Mouse (Mus musculus) heart, embryonic 12.5 days (tissue): ENCODE measurements around the gene Olfr541. TPM values are rescaled to one million over a fixed set of nuclear protein-coding genes. Genes with fewer than 3 reads are reported as not detected.
"Not testable (repeated sequence)": the region's sequence is repeated elsewhere in the genome, so short reads cannot be mapped to it uniquely, and the experiment has no call there.

Experiments
- ATAC-seq: fragments of 200-750 bp; cut with Nextera tagmentation; 2 replicates; pipeline ENCODE4 v1.8.0; 2017; ENCODE audit warnings: moderate TSS enrichment, moderate library complexity; ENCODE audit not compliant: insufficient number of reproducible peaks, low FRiP score
- H3K27ac ChIP-seq: fragments of 300-500 bp; sonication (generic); 2 replicates; pipeline ENCODE4 v1.5.1; 2016; ENCODE audit warnings: mild to moderate bottlenecking, moderate library complexity; ENCODE audit not compliant: poor library complexity, severe bottlenecking
- H3K27me3 ChIP-seq: fragments of 300-500 bp; sonication (generic); replicated peaks from 2 replicates; pipeline ENCODE4 v1.6.1; 2016; ENCODE audit warnings: mild to moderate bottlenecking, moderate library complexity
- H3K36me3 ChIP-seq: fragments of 300-500 bp; sonication (generic); 2 replicates; pipeline ENCODE4 v1.6.1; 2016; ENCODE audit warnings: mild to moderate bottlenecking, moderate library complexity
- H3K4me1 ChIP-seq: fragments of 300-500 bp; sonication (generic); replicated peaks from 2 replicates; pipeline ENCODE4 v1.6.1; 2016; ENCODE audit warnings: mild to moderate bottlenecking
- H3K4me2 ChIP-seq: fragments of 300-500 bp; sonication (generic); 2 replicates; pipeline ENCODE4 v1.6.1; 2016; ENCODE audit warnings: mild to moderate bottlenecking, moderate library complexity
- H3K4me3 ChIP-seq: fragments of 300-500 bp; sonication (generic); 2 replicates; pipeline ENCODE4 v1.5.1; 2016; ENCODE audit warnings: mild to moderate bottlenecking
- H3K9ac ChIP-seq: fragments of 300-500 bp; sonication (generic); 2 replicates; pipeline ENCODE4 v1.6.1; 2016; ENCODE audit warnings: mild to moderate bottlenecking, moderate library complexity
- H3K9me3 ChIP-seq: fragments of 300-500 bp; sonication (generic); replicated peaks from 2 replicates; pipeline ENCODE4 v1.6.1; 2016; ENCODE audit warnings: mild to moderate bottlenecking, moderate library complexity
- WGBS: fragments of 180-500 bp; shearing (Covaris S2); methylation state at CpG from one replicate; pipeline ENCODE4 v1.1.7; 2016; 5-methylcytosine and 5-hydroxymethylcytosine counted together
- polyA plus RNA-seq: library from polyadenylated mRNA; unstranded; fragments of >200 nt; fragmentation: Nextera tagmentation; extraction: Ambion mirVana; gene quantifications from 2 replicates; pipeline ENCODE4 v1.2.1, GENCODE M21; 2016

Olfr541 gene
- polyA plus RNA-seq, result not detected in 2 replicates

GRCm38 (mm10) chr7:140696967-140697366, at the start of gene Olfr541:
TSS of gene Olfr541 (plus strand) at chr7:140697267.
- ATAC-seq, result no peak
- H3K27me3 ChIP-seq, result no peaks in the 10 kb centered on the region
- H3K27ac ChIP-seq, result no peak within 1 kb of the TSS
- H3K4me2 ChIP-seq, result no peak within 1 kb of the TSS
- H3K9ac ChIP-seq, result no peak within 1 kb of the TSS
- no peaks in the 10 kb centered on the region for H3K4me1 ChIP-seq
- no peak within 1 kb of the TSS for H3K4me3 ChIP-seq
- H3K9me3 ChIP-seq, result no peaks in the 10 kb centered on the region
- no peaks in the 10 kb centered on the region for H3K36me3 ChIP-seq

- no peaks in the 10 kb centered on the region for H3K36me3 ChIP-seq
- ATAC-seq, result no peak
- WGBS, result 65% methylated on average over 4 of the region's 4 CpGs
- no peaks in the 10 kb centered on the region for H3K9me3 ChIP-seq
- no peak within 1 kb of the TSS for H3K4me2 ChIP-seq
- H3K4me1 ChIP-seq, result no peaks in the 10 kb centered on the region
- no peak within 1 kb of the TSS for H3K9ac ChIP-seq
- H3K4me3 ChIP-seq, result no peak within 1 kb of the TSS
- H3K27ac ChIP-seq, result no peak within 1 kb of the TSS
- no peaks in the 10 kb centered on the region for H3K27me3 ChIP-seq
Measured at GRCm38 (mm10) chr7:140659630-140660029, 37.4 kb upstream of the Olfr541 start, which contains the start of gene Olfr539. TSS of gene Olfr539 (plus strand) at chr7:140659930.

GRCm38 (mm10) chr7:140670693-140671092, 26.4 kb upstream of the Olfr541 start:
- not testable (repeated sequence) for ATAC-seq, H3K4me3 ChIP-seq, H3K27ac ChIP-seq, H3K9ac ChIP-seq, H3K9me3 ChIP-seq, H3K4me1 ChIP-seq, H3K36me3 ChIP-seq, H3K4me2 ChIP-seq, H3K27me3 ChIP-seq
- 75% methylated on average over 3 of the region's 3 CpGs for WGBS

DNA sequence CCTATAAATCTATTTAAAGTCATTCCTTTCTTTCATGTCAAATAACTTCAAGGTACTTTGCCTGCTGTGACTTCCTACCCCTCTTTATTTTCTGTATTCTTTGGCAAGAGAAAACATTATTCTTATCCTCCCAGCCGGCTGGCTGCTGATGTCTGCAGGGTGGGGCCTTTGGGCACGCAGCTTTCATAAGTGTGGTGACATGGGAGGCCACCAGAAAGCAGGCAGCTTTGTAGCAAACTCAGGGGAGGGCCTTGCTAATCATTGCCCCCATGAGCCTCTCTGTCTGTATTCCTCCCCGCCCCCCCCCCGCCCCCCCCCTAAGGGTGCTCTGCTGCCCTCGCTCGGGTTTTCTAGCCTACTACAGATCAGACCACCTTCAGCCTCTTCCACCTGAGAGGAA, 21.2 kb upstream of the Olfr541 start:
- 5% methylated on average over 6 of the region's 6 CpGs for WGBS
- H3K4me1 ChIP-seq, result 0 out of 2 replicates have a peak, but pooled peaks cover 5% of the 10 kb centered on the region
- H3K36me3 ChIP-seq, result no peaks in the 10 kb centered on the region
- ATAC-seq, result peak; percentile 66; the same call in 1 of the 2 replicates
- H3K4me3 ChIP-seq, result no peak overlapping the region
- H3K4me2 ChIP-seq, result peak overlapping the region; percentile 53
- H3K27me3 ChIP-seq, result no peaks in the 10 kb centered on the region; the same call in 1 of the 2 replicates
- H3K9me3 ChIP-seq, result peaks cover 7% of the 10 kb centered on the region
- H3K9ac ChIP-seq, result no peak overlapping the region
- H3K27ac ChIP-seq, result no peak overlapping the region

DNA sequence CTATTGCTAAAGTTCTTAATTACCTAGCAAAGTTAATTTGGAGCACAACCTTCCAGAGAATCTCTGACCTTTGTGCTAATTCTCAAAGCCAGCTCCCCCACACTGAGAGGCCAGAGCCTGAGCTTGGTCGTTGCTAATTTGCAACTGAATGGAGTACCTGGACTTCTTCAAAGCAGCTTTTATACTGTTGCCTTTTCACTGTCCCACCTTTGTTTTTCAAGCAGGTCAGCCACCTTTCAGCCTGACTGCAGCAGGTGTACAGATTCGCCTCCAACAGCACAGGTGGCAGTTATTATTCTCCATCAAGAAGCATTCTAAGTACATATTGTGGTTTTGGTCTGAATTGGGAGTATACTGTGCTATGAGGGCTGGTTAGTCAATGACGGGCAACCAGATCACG, 17.5 kb upstream of the Olfr541 start:
- H3K9ac ChIP-seq, H3K4me2 ChIP-seq, H3K36me3 ChIP-seq, H3K27ac ChIP-seq, ATAC-seq, H3K27me3 ChIP-seq, H3K9me3 ChIP-seq, H3K4me3 ChIP-seq, H3K4me1 ChIP-seq: not testable (repeated sequence)
- 62% methylated on average over 4 of the region's 4 CpGs for WGBS

DNA sequence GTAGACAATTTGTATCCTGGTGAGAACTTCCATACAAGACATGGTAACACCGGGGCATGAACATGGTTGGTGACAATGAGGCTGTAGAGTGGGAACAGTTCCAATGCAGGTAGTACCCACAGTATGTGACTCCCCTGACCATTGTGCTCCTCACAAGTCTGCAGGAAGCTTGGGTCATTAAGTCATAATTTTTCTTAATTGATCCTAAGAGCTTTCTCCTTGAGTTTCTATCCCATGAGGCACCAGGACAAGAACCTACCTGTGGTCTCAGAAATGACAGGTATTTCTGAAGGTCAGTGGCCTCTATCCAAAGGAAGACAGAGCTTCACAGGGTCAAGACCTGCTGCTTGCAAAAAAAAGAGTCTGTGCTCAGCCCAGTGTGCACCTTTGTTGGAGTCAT, 15.4 kb upstream of the Olfr541 start, which contains the start of gene Olfr45:
Gene Olfr45, plus strand, starts transcription at position 301 of the 400 bp plus-strand sequence.
- ATAC-seq, result no peak
- Histone ChIP-seq H3K4me3 (no peak within 1 kb of the TSS), H3K4me1 (no peaks in the 10 kb centered on the region), H3K9ac (no peak within 1 kb of the TSS), H3K9me3 (peaks cover 5% of the 10 kb centered on the region), H3K4me2 (no peak within 1 kb of the TSS), H3K27ac (no peak within 1 kb of the TSS), H3K36me3 (no peaks in the 10 kb centered on the region), H3K27me3 (no peaks in the 10 kb centered on the region)
- WGBS, result 77% methylated on average over 1 of the region's 1 CpGs

- no peak for ATAC-seq
- no peak overlapping the region for H3K4me3 ChIP-seq
- WGBS, result 66% methylated on average over 2 of the region's 2 CpGs
- H3K27me3 ChIP-seq, result no peaks in the 10 kb centered on the region
- H3K4me1 ChIP-seq, result no peaks in the 10 kb centered on the region
- no peaks in the 10 kb centered on the region for H3K9me3 ChIP-seq
- no peaks in the 10 kb centered on the region for H3K36me3 ChIP-seq
- H3K4me2 ChIP-seq, result no peak overlapping the region
- no peak overlapping the region for H3K9ac ChIP-seq
- H3K27ac ChIP-seq, result no peak overlapping the region
Measured at GRCm38 (mm10) chr7:140706348-140706747, 9.3 kb downstream of the Olfr541 start.

GRCm38 (mm10) chr7:140707536-140708284, 10.6 kb downstream of the Olfr541 start:
- H3K4me2 ChIP-seq, result no peak overlapping the region
- H3K36me3 ChIP-seq, result no peaks in the 10 kb centered on the region
- H3K27me3 ChIP-seq, result no peaks in the 10 kb centered on the region
- H3K4me3 ChIP-seq, result no peak overlapping the region
- H3K9ac ChIP-seq, result no peak overlapping the region
- H3K9me3 ChIP-seq, result no peaks in the 10 kb centered on the region
- H3K4me1 ChIP-seq, result no peaks in the 10 kb centered on the region
- WGBS, result 73% methylated on average over 6 of the region's 6 CpGs
- H3K27ac ChIP-seq, result no peak overlapping the region
- ATAC-seq, result no peak

DNA sequence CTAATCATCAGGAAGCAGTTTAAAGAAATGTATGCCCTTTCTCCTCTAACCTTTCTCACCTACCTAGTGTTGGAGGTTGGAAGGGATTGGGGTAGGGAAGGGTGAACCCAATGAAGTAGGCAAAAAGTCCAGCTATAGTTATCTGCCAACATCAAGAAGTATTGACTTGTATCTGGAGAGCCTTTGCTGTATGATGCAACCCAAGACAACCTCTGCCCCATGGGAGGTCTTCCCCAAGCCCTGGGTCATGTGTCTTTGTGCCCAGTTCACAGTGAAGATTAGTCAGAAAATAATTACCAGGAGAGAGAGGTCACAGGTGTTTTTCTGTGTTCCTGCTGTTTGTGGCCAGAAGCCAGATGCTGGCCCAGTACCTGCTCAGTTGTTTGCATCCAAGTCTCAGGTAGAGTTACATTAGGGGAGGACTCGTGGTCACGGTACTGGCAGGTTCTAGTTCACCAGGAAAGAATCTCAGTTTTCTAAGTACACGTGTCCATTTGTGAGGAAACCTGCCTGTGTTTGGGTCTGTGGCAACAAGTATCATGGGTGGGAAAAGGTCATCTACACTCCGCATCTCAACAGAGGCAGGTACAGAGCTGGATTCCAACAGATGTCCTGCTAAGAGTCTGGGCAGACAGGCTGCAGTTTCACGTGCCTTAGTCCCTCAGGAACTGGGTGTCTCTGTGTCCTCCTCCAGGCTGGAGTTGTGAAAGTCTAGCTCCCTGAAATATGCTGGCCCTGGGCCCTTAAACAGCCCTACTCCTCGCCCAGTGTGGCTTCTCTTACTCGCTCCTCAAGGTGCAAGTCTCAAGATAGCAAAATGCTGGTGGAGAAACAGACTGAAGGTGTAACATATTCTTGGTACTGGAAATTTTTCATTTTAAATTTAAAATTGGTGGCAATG, 20.3 kb downstream of the Olfr541 start:
- 76% methylated on average over 7 of the region's 7 CpGs for WGBS

DNA sequence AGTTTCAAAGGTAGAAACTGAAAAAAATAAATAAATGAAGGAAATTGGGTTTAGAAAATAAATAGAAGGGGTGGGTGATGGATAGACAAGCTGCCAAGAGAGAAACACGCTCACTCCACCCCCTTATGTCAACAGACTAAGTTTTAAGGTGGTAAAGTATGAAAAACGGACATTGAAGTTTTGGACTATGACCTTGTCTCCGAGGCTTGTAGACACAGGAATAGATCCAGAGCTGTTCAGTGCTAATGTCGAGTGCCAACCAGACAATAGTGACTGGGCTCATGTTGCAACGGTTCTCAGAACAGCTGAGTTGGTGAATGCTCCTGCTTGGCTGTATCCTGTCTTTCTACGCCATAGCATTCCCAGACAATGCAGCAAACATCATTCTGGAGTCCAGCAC, 24.0 kb downstream of the Olfr541 start:
- Histone ChIP-seq H3K27me3 (no peaks in the 10 kb centered on the region), H3K27ac (no peak overlapping the region), H3K36me3 (no peaks in the 10 kb centered on the region), H3K4me2 (no peak overlapping the region), H3K4me3 (no peak overlapping the region), H3K9ac (no peak overlapping the region), H3K9me3 (peaks cover 2% of the 10 kb centered on the region; the same call in 1 of the 2 replicates), H3K4me1 (no peaks in the 10 kb centered on the region)
- ATAC-seq, result no peak
- WGBS, result 74% methylated on average over 6 of the region's 6 CpGs

More for the DNA sequence above, 20.3 kb downstream of the Olfr541 start:
- no peak overlapping the region for H3K4me3 ChIP-seq
- ATAC-seq, result no peak
- H3K4me1 ChIP-seq, result no peaks in the 10 kb centered on the region
- no peaks in the 10 kb centered on the region for H3K9me3 ChIP-seq
- H3K27ac ChIP-seq, result no peak overlapping the region
- H3K27me3 ChIP-seq, result no peaks in the 10 kb centered on the region
- no peaks in the 10 kb centered on the region for H3K36me3 ChIP-seq
- H3K9ac ChIP-seq, result no peak overlapping the region
- H3K4me2 ChIP-seq, result no peak overlapping the region

GRCm38 (mm10) chr7:140725558-140725957, 28.5 kb downstream of the Olfr541 start:
- Histone ChIP-seq H3K9me3 (peaks cover 4% of the 10 kb centered on the region; the same call in 1 of the 2 replicates), H3K4me3 (no peak overlapping the region), H3K27ac (no peak overlapping the region), H3K27me3 (no peaks in the 10 kb centered on the region), H3K4me1 (no peaks in the 10 kb centered on the region), H3K36me3 (no peaks in the 10 kb centered on the region), H3K9ac (no peak overlapping the region), H3K4me2 (no peak overlapping the region)
- no peak for ATAC-seq
